Mouse (Mus musculus) bone marrow macrophage, adult 2 months (primary cell): ENCODE results near the gene Ctnnd1.

ENCODE experiments used
- CTCF ChIP-seq: IDR thresholded peaks from 2 replicates; pipeline ENCODE4 v1.5.1; 2012; ENCODE audit warnings: low read depth, mild to moderate bottlenecking, low read length, moderate library complexity
- POLR2A ChIP-seq: IDR thresholded peaks from 2 replicates; pipeline ENCODE4 v1.6.1; 2012; ENCODE audit warnings: mild to moderate bottlenecking, low read depth, low read length, borderline replicate concordance

DNA sequence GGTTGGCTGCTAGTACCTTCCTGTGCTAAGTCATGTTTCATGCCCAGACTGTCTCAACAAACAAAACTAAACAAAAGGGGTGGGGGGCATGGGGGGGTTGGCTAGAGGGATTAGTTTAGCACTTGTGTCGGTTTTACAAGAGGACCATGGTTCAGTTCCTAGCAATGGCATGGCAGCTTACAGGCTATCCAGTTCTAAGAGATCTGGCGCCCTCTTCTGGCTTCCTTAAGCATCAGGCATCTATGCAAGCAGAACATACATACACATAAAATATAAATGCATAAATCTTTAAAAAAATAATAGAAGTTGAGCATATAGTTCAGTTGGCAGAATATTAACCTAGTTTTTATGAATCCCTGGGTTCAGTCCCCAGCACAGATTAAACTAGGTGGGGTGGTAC lies 12.3 kb upstream of the Ctnnd1 start:
- no peak; the same call in 1 of the 2 replicates for TF ChIP-seq CTCF
- TF ChIP-seq POLR2A = no peak
